Mouse (Mus musculus) embryonic facial prominence, embryonic 13.5 days (tissue): ENCODE measurements at regions not wholly inside any gene's neighbourhood (a gene's known extent, or its start where the extent isn't known, plus 50 kb on each side); places are given as distances from the start of the nearest gene placed in this dataset.
"Not testable (repeated sequence)": the region's sequence is repeated elsewhere in the genome, so short reads cannot be mapped to it uniquely, and the experiment has no call there.

Source experiments
- ATAC-seq: fragments of 200-750 bp; cut with Nextera tagmentation; 2 replicates; pipeline ENCODE4 v1.8.0; 2017; ENCODE audit warnings: low read depth; ENCODE audit not compliant: insufficient number of reproducible peaks, insufficient read depth, low FRiP score, low TSS enrichment
- H3K27ac ChIP-seq: fragments of 300-500 bp; sonication (generic); 2 replicates; pipeline ENCODE4 v1.5.1; 2015; ENCODE audit warnings: moderate library complexity, mild to moderate bottlenecking, inconsistent platforms
- H3K27me3 ChIP-seq: fragments of 300-500 bp; sonication (generic); 2 replicates; pipeline ENCODE4 v1.6.1; 2015; ENCODE audit warnings: mild to moderate bottlenecking, inconsistent platforms
- H3K36me3 ChIP-seq: fragments of 300-500 bp; sonication (generic); 2 replicates; pipeline ENCODE4 v1.6.1; 2015; ENCODE audit warnings: mild to moderate bottlenecking, inconsistent platforms
- H3K4me1 ChIP-seq: fragments of 300-500 bp; sonication (generic); 2 replicates; pipeline ENCODE4 v1.6.1; 2015; ENCODE audit warnings: inconsistent platforms
- H3K4me2 ChIP-seq: fragments of 300-500 bp; sonication (generic); 2 replicates; pipeline ENCODE4 v1.6.1; 2015; ENCODE audit warnings: moderate library complexity, mild to moderate bottlenecking, inconsistent platforms
- H3K4me3 ChIP-seq: fragments of 300-500 bp; sonication (generic); 2 replicates; pipeline ENCODE4 v1.5.1; 2015; ENCODE audit warnings: mild to moderate bottlenecking, inconsistent platforms
- H3K9ac ChIP-seq: fragments of 300-500 bp; sonication (generic); 2 replicates; pipeline ENCODE4 v1.6.1; 2015; ENCODE audit warnings: mild to moderate bottlenecking, inconsistent platforms
- H3K9me3 ChIP-seq: fragments of 300-500 bp; sonication (generic); 2 replicates; pipeline ENCODE4 v1.6.1; 2016; ENCODE audit warnings: inconsistent platforms
- WGBS: fragments of 180-500 bp; shearing (Covaris S2); methylation state at CpG from one replicate; pipeline ENCODE4 v1.1.7; 2015; ENCODE audit warnings: mixed read lengths; 5-methylcytosine and 5-hydroxymethylcytosine counted together

- Histone ChIP-seq H3K9me3 (no peaks in the 10 kb centered on the region), H3K9ac (no peak overlapping the region), H3K4me2 (no peak overlapping the region), H3K36me3 (no peaks in the 10 kb centered on the region), H3K4me3 (no peak overlapping the region), H3K27me3 (no peaks in the 10 kb centered on the region), H3K4me1 (peaks cover 20% of the 10 kb centered on the region), H3K27ac (no peak overlapping the region)
- WGBS = 81% methylated on average over 8 of the region's 8 CpGs
- no peak for ATAC-seq
Observed at GRCm38 (mm10) chr12:70653971-70654370, 171.3 kb upstream of the Frmd6 start.

GRCm38 (mm10) chr12:70654546-70654945, 170.8 kb upstream of the Frmd6 start:
- Histone ChIP-seq H3K4me2 (no peak overlapping the region), H3K4me3 (no peak overlapping the region), H3K9me3 (no peaks in the 10 kb centered on the region), H3K27ac (no peak overlapping the region), H3K27me3 (no peaks in the 10 kb centered on the region), H3K4me1 (peaks cover 20% of the 10 kb centered on the region), H3K36me3 (no peaks in the 10 kb centered on the region), H3K9ac (no peak overlapping the region)
- 78% methylated on average over 3 of the region's 3 CpGs for WGBS
- ATAC-seq = no peak

GRCm38 (mm10) chr12:70655411-70655811, 169.9 kb upstream of the Frmd6 start:
- Histone ChIP-seq H3K9me3 (no peaks in the 10 kb centered on the region), H3K36me3 (no peaks in the 10 kb centered on the region), H3K4me1 (peaks cover 20% of the 10 kb centered on the region), H3K27ac (no peak overlapping the region), H3K9ac (no peak overlapping the region), H3K27me3 (no peaks in the 10 kb centered on the region), H3K4me3 (no peak overlapping the region), H3K4me2 (no peak overlapping the region)
- no peak for ATAC-seq
- WGBS = 91% methylated on average over 2 of the region's 2 CpGs

- no peak overlapping the region for H3K9ac ChIP-seq
- H3K9me3 ChIP-seq = no peaks in the 10 kb centered on the region
- no peaks in the 10 kb centered on the region for H3K27me3 ChIP-seq
- no peak overlapping the region for H3K4me2 ChIP-seq
- no peaks in the 10 kb centered on the region for H3K36me3 ChIP-seq
- ATAC-seq = no peak
- 73% methylated on average over 8 of the region's 8 CpGs for WGBS
- no peak overlapping the region for H3K4me3 ChIP-seq
- H3K27ac ChIP-seq = no peak overlapping the region
- peaks cover 20% of the 10 kb centered on the region for H3K4me1 ChIP-seq
Observed at GRCm38 (mm10) chr12:70655900-70656544, 169.3 kb upstream of the Frmd6 start.

- ATAC-seq = no peak
- no peaks in the 10 kb centered on the region for H3K9me3 ChIP-seq
- 33% methylated on average over 7 of the region's 7 CpGs for WGBS
- H3K9ac ChIP-seq = no peak overlapping the region
- H3K4me3 ChIP-seq = no peak overlapping the region
- no peaks in the 10 kb centered on the region for H3K27me3 ChIP-seq
- H3K4me2 ChIP-seq = no peak overlapping the region
- no peaks in the 10 kb centered on the region for H3K36me3 ChIP-seq
- 0 out of 2 replicates have a peak overlapping the region, but pooled peaks have one; percentile 11 for H3K27ac ChIP-seq
- H3K4me1 ChIP-seq = peaks cover 20% of the 10 kb centered on the region
Observed at GRCm38 (mm10) chr12:70656805-70657492, 168.4 kb upstream of the Frmd6 start.

- H3K4me3 ChIP-seq = no peak overlapping the region
- WGBS = 69% methylated on average over 3 of the region's 3 CpGs
- no peak for ATAC-seq
- H3K36me3 ChIP-seq = no peaks in the 10 kb centered on the region
- H3K27me3 ChIP-seq = no peaks in the 10 kb centered on the region
- H3K9me3 ChIP-seq = no peaks in the 10 kb centered on the region
- H3K4me1 ChIP-seq = peaks cover 20% of the 10 kb centered on the region
- no peak overlapping the region for H3K9ac ChIP-seq
- no peak overlapping the region for H3K4me2 ChIP-seq
- H3K27ac ChIP-seq = 0 out of 2 replicates have a peak overlapping the region, but pooled peaks have one; percentile 11
Observed at GRCm38 (mm10) chr12:70657493-70657810, 167.9 kb upstream of the Frmd6 start.

GRCm38 (mm10) chr12:70658106-70658505, 167.2 kb upstream of the Frmd6 start:
- no peak for ATAC-seq
- no peaks in the 10 kb centered on the region for H3K36me3 ChIP-seq
- no peak overlapping the region for H3K27ac ChIP-seq
- H3K4me1 ChIP-seq = peaks cover 20% of the 10 kb centered on the region
- H3K4me2 ChIP-seq = no peak overlapping the region
- H3K9me3 ChIP-seq = no peaks in the 10 kb centered on the region
- no peaks in the 10 kb centered on the region for H3K27me3 ChIP-seq
- H3K4me3 ChIP-seq = no peak overlapping the region
- 83% methylated on average over 5 of the region's 5 CpGs for WGBS
- H3K9ac ChIP-seq = no peak overlapping the region

- Histone ChIP-seq H3K4me1 (peaks cover 20% of the 10 kb centered on the region), H3K4me2 (no peak overlapping the region), H3K27me3 (no peaks in the 10 kb centered on the region), H3K4me3 (no peak overlapping the region), H3K36me3 (no peaks in the 10 kb centered on the region), H3K9me3 (no peaks in the 10 kb centered on the region), H3K9ac (no peak overlapping the region), H3K27ac (no peak overlapping the region)
- no peak for ATAC-seq
- 78% methylated on average over 4 of the region's 4 CpGs for WGBS
Observed at GRCm38 (mm10) chr12:70660388-70660787, 164.9 kb upstream of the Frmd6 start.

- ATAC-seq, H3K27ac ChIP-seq, H3K27me3 ChIP-seq, H3K4me2 ChIP-seq, H3K4me1 ChIP-seq, H3K9me3 ChIP-seq, H3K9ac ChIP-seq, H3K36me3 ChIP-seq, H3K4me3 ChIP-seq: not testable (repeated sequence)
- WGBS = 91% methylated on average over 6 of the region's 8 CpGs
Observed at GRCm38 (mm10) chr12:70668158-70668557, 157.2 kb upstream of the Frmd6 start.

- no peak for ATAC-seq
- 76% methylated on average over 7 of the region's 7 CpGs for WGBS
- Histone ChIP-seq H3K4me1 (peaks cover 10% of the 10 kb centered on the region), H3K9me3 (no peaks in the 10 kb centered on the region), H3K9ac (no peak overlapping the region), H3K4me3 (no peak overlapping the region), H3K27ac (no peak overlapping the region; the same call in 1 of the 2 replicates), H3K27me3 (no peaks in the 10 kb centered on the region), H3K4me2 (no peak overlapping the region), H3K36me3 (no peaks in the 10 kb centered on the region)
Observed at GRCm38 (mm10) chr12:70672115-70672514, 153.2 kb upstream of the Frmd6 start.

GRCm38 (mm10) chr12:70673188-70673587, 152.1 kb upstream of the Frmd6 start:
- Histone ChIP-seq H3K27me3 (no peaks in the 10 kb centered on the region), H3K36me3 (no peaks in the 10 kb centered on the region), H3K27ac (no peak overlapping the region), H3K4me2 (no peak overlapping the region), H3K9me3 (no peaks in the 10 kb centered on the region), H3K4me1 (peaks cover 10% of the 10 kb centered on the region), H3K4me3 (no peak overlapping the region), H3K9ac (no peak overlapping the region)
- ATAC-seq = no peak
- WGBS = 49% methylated on average over 11 of the region's 11 CpGs

GRCm38 (mm10) chr12:70674144-70674543, 151.2 kb upstream of the Frmd6 start:
- Histone ChIP-seq H3K27me3 (no peaks in the 10 kb centered on the region), H3K4me3 (no peak overlapping the region), H3K36me3 (no peaks in the 10 kb centered on the region), H3K27ac (no peak overlapping the region), H3K9me3 (no peaks in the 10 kb centered on the region), H3K9ac (no peak overlapping the region), H3K4me2 (no peak overlapping the region), H3K4me1 (peaks cover 10% of the 10 kb centered on the region)
- no peak for ATAC-seq
- 86% methylated on average over 2 of the region's 2 CpGs for WGBS
